Mouse (Mus musculus) forebrain, embryonic 15.5 days (tissue): ENCODE results near the gene Rpusd1. TPM values are rescaled to one million over a fixed set of nuclear protein-coding genes. Genes with fewer than 3 reads are reported as not detected.

Experiments
- ATAC-seq: fragments of 200-750 bp; cut with Nextera tagmentation; replicated peaks from 2 replicates; pipeline ENCODE4 v1.8.0; 2017; ENCODE audit warnings: mild to moderate bottlenecking, moderate TSS enrichment, moderate library complexity
- H3K27ac ChIP-seq: fragments of 300-500 bp; sonication (generic); replicated peaks from 2 replicates; pipeline ENCODE4 v1.5.1; 2015; ENCODE audit warnings: mild to moderate bottlenecking, inconsistent platforms
- H3K27me3 ChIP-seq: fragments of 300-500 bp; sonication (generic); 2 replicates; pipeline ENCODE4 v1.6.1; 2015; ENCODE audit warnings: inconsistent platforms
- H3K36me3 ChIP-seq: fragments of 300-500 bp; sonication (generic); 2 replicates; pipeline ENCODE4 v1.6.1; 2015; ENCODE audit warnings: mild to moderate bottlenecking, inconsistent platforms
- H3K4me1 ChIP-seq: fragments of 300-500 bp; sonication (generic); 2 replicates; pipeline ENCODE4 v1.6.1; 2015; ENCODE audit warnings: inconsistent platforms
- H3K4me2 ChIP-seq: fragments of 300-500 bp; sonication (generic); replicated peaks from 2 replicates; pipeline ENCODE4 v1.6.1; 2015; ENCODE audit warnings: mild to moderate bottlenecking, inconsistent platforms
- H3K4me3 ChIP-seq: fragments of 300-500 bp; sonication (generic); 2 replicates; pipeline ENCODE4 v1.5.1; 2015; ENCODE audit warnings: mild to moderate bottlenecking, inconsistent platforms
- H3K9ac ChIP-seq: fragments of 300-500 bp; sonication (generic); replicated peaks from 2 replicates; pipeline ENCODE4 v1.6.1; 2015; ENCODE audit warnings: mild to moderate bottlenecking, inconsistent platforms
- H3K9me3 ChIP-seq: fragments of 300-500 bp; sonication (generic); 2 replicates; pipeline ENCODE4 v1.6.1; 2016; ENCODE audit warnings: inconsistent platforms
- WGBS: fragments of 180-500 bp; shearing (Covaris S2); methylation state at CpG from one replicate; pipeline ENCODE4 v1.1.7; 2015; ENCODE audit warnings: mixed read lengths; 5-methylcytosine and 5-hydroxymethylcytosine counted together
- microRNA-seq: library from miRNA; unstranded; fragments of <30 nt; microRNA quantifications from one replicate; pipeline ENCODE4, GENCODE M21; 2016
- polyA plus RNA-seq: library from polyadenylated mRNA; unstranded; fragments of >200 nt; fragmentation: Nextera tagmentation; extraction: Ambion mirVana; gene quantifications from 2 replicates; pipeline ENCODE4 v1.2.1, GENCODE M21; 2015

The Rpusd1 gene
- polyA plus RNA-seq, 1 experiment from 2014 or later, result 24.2 TPM

DNA sequence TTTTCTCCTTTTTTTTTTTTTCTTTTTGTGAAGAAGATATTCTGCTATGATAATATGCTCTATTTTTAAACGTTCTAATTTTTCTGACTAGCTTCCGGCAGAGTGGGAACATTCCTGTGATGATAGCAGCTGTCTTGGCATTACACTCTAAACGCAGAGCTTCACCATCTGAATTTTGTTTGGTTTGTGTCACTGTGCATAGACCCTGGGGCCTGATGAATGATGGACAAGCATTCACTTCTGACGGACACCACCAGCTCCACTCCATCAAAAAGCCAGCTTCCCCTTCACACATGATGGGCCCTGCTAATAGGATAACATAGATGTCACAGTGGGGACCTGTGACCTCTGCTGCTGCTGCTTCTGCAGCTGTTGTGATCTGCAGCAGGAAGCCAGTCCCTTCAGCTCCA lies 34.1 kb downstream of the Rpusd1 start:
- Histone ChIP-seq H3K36me3 (no peaks in the 10 kb centered on the region), H3K4me1 (peaks cover 5% of the 10 kb centered on the region; the same call in 1 of the 2 replicates), H3K4me3 (no peak overlapping the region), H3K27ac (no peak overlapping the region), H3K9ac (no peak overlapping the region), H3K4me2 (no peak overlapping the region), H3K27me3 (no peaks in the 10 kb centered on the region), H3K9me3 (no peaks in the 10 kb centered on the region)
- ATAC-seq, result no peak
- 58% methylated on average over 4 of the region's 4 CpGs for WGBS

DNA sequence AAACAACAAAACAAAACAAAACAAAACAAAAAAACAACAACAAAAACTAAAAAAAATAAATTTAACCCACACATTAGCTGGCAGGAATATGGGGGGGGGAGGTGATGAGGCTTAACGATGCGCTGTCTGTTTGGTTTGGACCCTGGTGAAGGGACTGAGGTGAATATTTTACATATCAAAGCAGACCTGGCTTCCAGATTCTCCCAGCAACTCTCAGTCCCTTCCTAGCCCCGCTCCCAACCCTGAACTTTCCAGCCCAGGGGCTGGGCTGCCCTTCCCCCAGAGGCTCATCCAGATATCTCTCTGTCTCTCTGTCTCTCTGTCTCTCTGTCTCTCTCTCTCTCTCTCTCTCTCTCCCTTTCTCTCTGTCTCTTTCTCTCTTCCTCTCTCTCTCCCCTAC lies 35.1 kb downstream of the Rpusd1 start:
- no peak for ATAC-seq
- no peak overlapping the region for H3K9ac ChIP-seq
- no peaks in the 10 kb centered on the region for H3K27me3 ChIP-seq
- no peaks in the 10 kb centered on the region for H3K36me3 ChIP-seq
- H3K27ac ChIP-seq, result no peak overlapping the region
- H3K4me1 ChIP-seq, result peaks cover 5% of the 10 kb centered on the region; the same call in 1 of the 2 replicates
- no peak overlapping the region for H3K4me2 ChIP-seq
- no peaks in the 10 kb centered on the region for H3K9me3 ChIP-seq
- H3K4me3 ChIP-seq, result no peak overlapping the region
- WGBS, result 52% methylated on average over 3 of the region's 3 CpGs

- no peak for ATAC-seq
- H3K4me3 ChIP-seq, result no peak overlapping the region
- no peak overlapping the region for H3K27ac ChIP-seq
- H3K9me3 ChIP-seq, result no peaks in the 10 kb centered on the region
- peaks cover 5% of the 10 kb centered on the region; the same call in 1 of the 2 replicates for H3K4me1 ChIP-seq
- H3K9ac ChIP-seq, result no peak overlapping the region
- no peaks in the 10 kb centered on the region for H3K36me3 ChIP-seq
- no peaks in the 10 kb centered on the region for H3K27me3 ChIP-seq
- H3K4me2 ChIP-seq, result no peak overlapping the region
- WGBS, result 10% methylated on average over 5 of the region's 5 CpGs
Observed at GRCm38 (mm10) chr17:25765886-25766285, 38.4 kb downstream of the Rpusd1 start.

DNA sequence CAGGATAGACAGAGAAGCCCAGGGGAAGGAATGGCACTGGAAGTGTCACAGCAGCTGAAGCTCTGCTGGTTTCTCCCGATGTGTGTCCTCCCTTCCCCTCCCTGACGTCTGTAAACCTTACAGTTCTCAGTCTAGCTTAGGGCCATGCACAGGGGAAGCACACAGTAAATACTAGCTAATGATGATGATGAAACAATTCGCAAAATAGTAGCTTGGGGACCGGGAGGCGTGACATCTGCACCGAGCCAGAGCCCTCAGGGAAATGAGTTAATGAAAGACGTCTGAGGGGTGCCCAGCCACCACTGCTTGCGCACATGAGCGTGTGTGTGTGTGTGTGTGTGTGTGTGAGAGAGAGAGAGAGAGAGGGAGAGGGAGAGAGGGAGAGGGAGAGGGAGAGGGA lies 41.9 kb downstream of the Rpusd1 start:
- ATAC-seq, result no peak
- Histone ChIP-seq H3K4me3 (no peak overlapping the region), H3K9ac (no peak overlapping the region), H3K27me3 (no peaks in the 10 kb centered on the region), H3K27ac (no peak overlapping the region), H3K9me3 (no peaks in the 10 kb centered on the region), H3K4me1 (peaks cover 13% of the 10 kb centered on the region), H3K4me2 (no peak overlapping the region), H3K36me3 (no peaks in the 10 kb centered on the region)
- WGBS, result 50% methylated on average over 9 of the region's 9 CpGs

GRCm38 (mm10) chr17:25773549-25774120 lies 46.2 kb downstream of the Rpusd1 start, which contains the start of gene Narfl:
Narfl (plus strand) TSS chr17:25773776.
- Histone ChIP-seq H3K4me3 (peak within 1 kb of the TSS; percentile 68), H3K36me3 (peaks cover 3% of the 10 kb centered on the region; the same call in 1 of the 2 replicates), H3K9me3 (no peaks in the 10 kb centered on the region), H3K27me3 (no peaks in the 10 kb centered on the region), H3K4me1 (peaks cover 14% of the 10 kb centered on the region), H3K4me2 (peak within 1 kb of the TSS; percentile 72), H3K9ac (peak within 1 kb of the TSS; percentile 78), H3K27ac (no peak within 1 kb of the TSS)
- peak; percentile 88 for ATAC-seq
- under 1% methylated on average over 37 of the region's 37 CpGs for WGBS

- Histone ChIP-seq H3K4me1 (peaks cover 14% of the 10 kb centered on the region), H3K36me3 (peaks cover 13% of the 10 kb centered on the region), H3K4me2 (no peak overlapping the region), H3K4me3 (no peak overlapping the region), H3K27me3 (no peaks in the 10 kb centered on the region), H3K9me3 (no peaks in the 10 kb centered on the region), H3K9ac (no peak overlapping the region), H3K27ac (no peak overlapping the region)
- 78% methylated on average over 10 of the region's 10 CpGs for WGBS
- no peak for ATAC-seq
Observed at GRCm38 (mm10) chr17:25775318-25776062, 48.0 kb downstream of the Rpusd1 start.

DNA sequence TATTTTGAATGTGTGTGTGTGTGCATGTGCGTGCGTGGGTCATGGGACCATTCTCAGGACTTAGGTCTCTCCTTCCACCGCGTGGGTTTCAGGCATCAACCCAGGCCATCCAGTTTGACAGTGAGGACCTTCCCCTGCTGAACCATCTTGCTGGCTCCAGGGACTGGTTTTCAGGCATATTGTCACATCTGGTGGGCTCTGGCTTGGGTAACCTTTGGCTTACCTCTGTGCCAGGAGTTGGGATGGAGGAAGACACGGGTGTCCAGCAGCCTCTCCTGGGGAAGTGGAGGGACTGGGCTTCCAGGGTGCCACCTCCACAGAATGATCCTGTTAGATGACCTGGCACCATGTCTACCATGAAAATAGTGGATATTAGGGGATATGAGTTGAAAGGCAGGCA lies 50.5 kb downstream of the Rpusd1 start:
- ATAC-seq, result no peak
- Histone ChIP-seq H3K4me2 (no peak overlapping the region), H3K27me3 (no peaks in the 10 kb centered on the region), H3K4me3 (no peak overlapping the region), H3K36me3 (peaks cover 37% of the 10 kb centered on the region), H3K9me3 (no peaks in the 10 kb centered on the region), H3K9ac (no peak overlapping the region), H3K4me1 (peaks cover 14% of the 10 kb centered on the region), H3K27ac (no peak overlapping the region)
- WGBS, result 94% methylated on average over 5 of the region's 5 CpGs

Small RNA genes within 50 kb of the gene (microRNA-seq; reads per million reads assigned to microRNA genes)
- gene Gm25083, result not detected
- gene Mir6966, result not detected

Other genes starting within 250 kb of the Rpusd1 start
- gene Sstr5, start 230.4 kb upstream of the Rpusd1 start, polyA plus RNA-seq, result 0.11 and 0.29 TPM in 2 replicates
- 24.0 and 26.9 TPM in 2 replicates for gene Sox8, start 157.0 kb upstream of the Rpusd1 start, polyA plus RNA-seq
- 17.0 and 18.1 TPM in 2 replicates for gene Lmf1, start 148.6 kb upstream of the Rpusd1 start, polyA plus RNA-seq
- 1.6 and 1.7 TPM in 2 replicates for gene Gng13, start 10.5 kb upstream of the Rpusd1 start, polyA plus RNA-seq
- gene Chtf18, start 251 bp upstream of the Rpusd1 start, polyA plus RNA-seq, result 14.5 and 14.8 TPM in 2 replicates
- not detected in 2 replicates for gene Mslnl, start 8.4 kb downstream of the Rpusd1 start, polyA plus RNA-seq
- 0.31 and 0.72 TPM in 2 replicates for gene Msln, start 26.7 kb downstream of the Rpusd1 start, polyA plus RNA-seq
- 30.9 and 31.2 TPM in 2 replicates for gene Narfl, start 46.1 kb downstream of the Rpusd1 start, polyA plus RNA-seq
- 115 and 121 TPM in 2 replicates for gene Haghl, start 58.0 kb downstream of the Rpusd1 start, polyA plus RNA-seq
- 0.17 and 0.26 TPM in 2 replicates for gene Ccdc78, start 58.9 kb downstream of the Rpusd1 start, polyA plus RNA-seq
- 71.4 and 84.2 TPM in 2 replicates for gene Fam173a, start 65.2 kb downstream of the Rpusd1 start, polyA plus RNA-seq
- gene AC134908.4, start 68.0 kb downstream of the Rpusd1 start, polyA plus RNA-seq, result not detected in 2 replicates
- 31.4 and 37.3 TPM in 2 replicates for gene Metrn, start 69.5 kb downstream of the Rpusd1 start, polyA plus RNA-seq
- gene Fbxl16, start 81.4 kb downstream of the Rpusd1 start, polyA plus RNA-seq, result 33.2 and 35.3 TPM in 2 replicates
- 34.2 and 34.3 TPM in 2 replicates for gene Wdr24, start 96.0 kb downstream of the Rpusd1 start, polyA plus RNA-seq
- 65.9 and 67.0 TPM in 2 replicates for gene Jmjd8, start 101.2 kb downstream of the Rpusd1 start, polyA plus RNA-seq
- gene Stub1, start 105.7 kb downstream of the Rpusd1 start, polyA plus RNA-seq, result 308 and 313 TPM in 2 replicates
- gene Rhbdl1, start 109.6 kb downstream of the Rpusd1 start, polyA plus RNA-seq, result 29.1 and 30.8 TPM in 2 replicates
- gene Gm20683, start 114.1 kb downstream of the Rpusd1 start, polyA plus RNA-seq, result 8.3 and 10.1 TPM in 2 replicates
- gene Rhot2, start 117.2 kb downstream of the Rpusd1 start, polyA plus RNA-seq, result 15.2 and 16.1 TPM in 2 replicates
- 18.8 and 24.8 TPM in 2 replicates for gene Wdr90, start 133.8 kb downstream of the Rpusd1 start, polyA plus RNA-seq
- 14.4 and 16.7 TPM in 2 replicates for gene Mcrip2, start 141.1 kb downstream of the Rpusd1 start, polyA plus RNA-seq
- gene Mettl26, start 147.4 kb downstream of the Rpusd1 start, polyA plus RNA-seq, result 61.8 and 62.0 TPM in 2 replicates
- 0.55 and 0.60 TPM in 2 replicates for gene Wfikkn1, start 153.2 kb downstream of the Rpusd1 start, polyA plus RNA-seq
- 50.8 and 52.6 TPM in 2 replicates for gene Rab40c, start 192.1 kb downstream of the Rpusd1 start, polyA plus RNA-seq
- gene Pigq, start 217.3 kb downstream of the Rpusd1 start, polyA plus RNA-seq, result 51.7 and 53.4 TPM in 2 replicates
- gene Nhlrc4, start 217.3 kb downstream of the Rpusd1 start, polyA plus RNA-seq, result not detected in 2 replicates
- gene A930017K11Rik, start 224.9 kb downstream of the Rpusd1 start, polyA plus RNA-seq, result 0.09 TPM in 1 of 2 replicates, not detected in the other